Mouse (Mus musculus) heart, embryonic 11.5 days (tissue): Measurements from ENCODE around the gene Cdk10. TPM values are rescaled to one million over a fixed set of nuclear protein-coding genes. Genes with fewer than 3 reads are reported as not detected.

Experiments
- ATAC-seq: fragments of 200-750 bp; cut with Nextera tagmentation; replicated peaks from 2 replicates; pipeline ENCODE4 v1.8.0; 2017; ENCODE audit warnings: moderate library complexity; ENCODE audit not compliant: insufficient number of reproducible peaks, low FRiP score, low TSS enrichment
- H3K27ac ChIP-seq: fragments of 300-500 bp; sonication (generic); 2 replicates; pipeline ENCODE4 v1.5.1; 2014; ENCODE audit warnings: mild to moderate bottlenecking, low read depth, low read length
- H3K27me3 ChIP-seq: fragments of 300-500 bp; sonication (generic); 2 replicates; pipeline ENCODE4 v1.6.1; 2014; ENCODE audit warnings: mild to moderate bottlenecking, low read length, mixed read lengths; ENCODE audit not compliant: control insufficient read depth, insufficient read depth
- H3K36me3 ChIP-seq: fragments of 300-500 bp; sonication (generic); 2 replicates; pipeline ENCODE4 v1.6.1; 2014; ENCODE audit warnings: mild to moderate bottlenecking, low read length, moderate library complexity, mixed read lengths; ENCODE audit not compliant: control insufficient read depth, insufficient read depth
- H3K4me1 ChIP-seq: fragments of 300-500 bp; sonication (generic); 2 replicates; pipeline ENCODE4 v1.6.1; 2014; ENCODE audit warnings: low read length; ENCODE audit not compliant: control insufficient read depth, insufficient read depth
- H3K4me2 ChIP-seq: fragments of 300-500 bp; sonication (generic); 2 replicates; pipeline ENCODE4 v1.6.1; 2014; ENCODE audit warnings: mild to moderate bottlenecking, moderate library complexity
- H3K4me3 ChIP-seq: fragments of 300-500 bp; sonication (generic); 2 replicates; pipeline ENCODE4 v1.5.1; 2014; ENCODE audit warnings: low read depth, low read length
- H3K9ac ChIP-seq: fragments of 300-500 bp; sonication (generic); 2 replicates; pipeline ENCODE4 v1.6.1; 2014; ENCODE audit warnings: mild to moderate bottlenecking, low read depth, low read length, moderate library complexity
- H3K9me3 ChIP-seq: fragments of 300-500 bp; sonication (generic); replicated peaks from 2 replicates; pipeline ENCODE4 v1.6.1; 2016; ENCODE audit warnings: low read length; ENCODE audit not compliant: control insufficient read depth
- WGBS: fragments of 180-500 bp; shearing (Covaris S2); extraction: QIAGEN DNeasy Blood & Tissue Kit; methylation state at CpG from one replicate; pipeline ENCODE4 v1.1.7; 2014; ENCODE audit not compliant: insufficient replicate concordance; 5-methylcytosine and 5-hydroxymethylcytosine counted together
- polyA plus RNA-seq: library from polyadenylated mRNA; unstranded; fragments of >200 nt; fragmentation: Nextera tagmentation; extraction: Ambion mirVana; gene quantifications from 2 replicates; pipeline ENCODE4 v1.2.1, GENCODE M21; 2014

The Cdk10 gene
- polyA plus RNA-seq = 22.6 and 24.2 TPM in 2 replicates

- Histone ChIP-seq H3K27ac (peak within 1 kb of the TSS; percentile 73), H3K4me1 (peaks cover 8% of the 10 kb centered on the region), H3K4me2 (peak within 1 kb of the TSS; percentile 98), H3K9me3 (no peaks in the 10 kb centered on the region), H3K27me3 (no peaks in the 10 kb centered on the region), H3K4me3 (peak within 1 kb of the TSS; percentile 84), H3K36me3 (0 out of 2 replicates have a peak, but pooled peaks cover 3% of the 10 kb centered on the region), H3K9ac (peak within 1 kb of the TSS; percentile 90)
- peak; percentile 83 for ATAC-seq
- 3% methylated on average over 59 of the region's 59 CpGs for WGBS
Observed at GRCm38 (mm10) chr8:123224278-123225266, at the start of gene Cdk10. Gene Cdk10 (plus strand): TSS chr8:123224842.

- no peaks in the 10 kb centered on the region for H3K27me3 ChIP-seq
- no peaks in the 10 kb centered on the region for H3K36me3 ChIP-seq
- no peak overlapping the region for H3K4me2 ChIP-seq
- ATAC-seq = no peak
- WGBS = 55% methylated on average over 3 of the region's 3 CpGs
- H3K9me3 ChIP-seq = peaks cover 3% of the 10 kb centered on the region; the same call in 1 of the 2 replicates
- no peak overlapping the region for H3K27ac ChIP-seq
- peaks cover 10% of the 10 kb centered on the region; the same call in 1 of the 2 replicates for H3K4me1 ChIP-seq
- no peak overlapping the region for H3K4me3 ChIP-seq
- no peak overlapping the region for H3K9ac ChIP-seq
Observed at GRCm38 (mm10) chr8:123181391-123181790, 43.3 kb upstream of the Cdk10 start.

GRCm38 (mm10) chr8:123185566-123186409, 38.9 kb upstream of the Cdk10 start, which contains the start of gene Dpep1:
Gene Dpep1 (plus strand): TSS chr8:123186242.
- H3K36me3 ChIP-seq = no peaks in the 10 kb centered on the region
- no peak for ATAC-seq
- no peak within 1 kb of the TSS for H3K4me3 ChIP-seq
- H3K9ac ChIP-seq = 0 out of 2 replicates have a peak within 1 kb of the TSS, but pooled peaks have one; percentile 22
- no peak within 1 kb of the TSS for H3K4me2 ChIP-seq
- H3K27ac ChIP-seq = no peak within 1 kb of the TSS; the same call in 1 of the 2 replicates
- 29% methylated on average over 19 of the region's 19 CpGs for WGBS
- peaks cover 10% of the 10 kb centered on the region; the same call in 1 of the 2 replicates for H3K4me1 ChIP-seq
- no peaks in the 10 kb centered on the region for H3K9me3 ChIP-seq
- H3K27me3 ChIP-seq = no peaks in the 10 kb centered on the region

- H3K36me3 ChIP-seq = no peaks in the 10 kb centered on the region
- no peak overlapping the region for H3K27ac ChIP-seq
- no peak overlapping the region for H3K4me3 ChIP-seq
- no peak overlapping the region for H3K9ac ChIP-seq
- peaks cover 10% of the 10 kb centered on the region; the same call in 1 of the 2 replicates for H3K4me1 ChIP-seq
- 80% methylated on average over 2 of the region's 2 CpGs for WGBS
- no peaks in the 10 kb centered on the region for H3K27me3 ChIP-seq
- no peak for ATAC-seq
- H3K4me2 ChIP-seq = no peak overlapping the region
- H3K9me3 ChIP-seq = no peaks in the 10 kb centered on the region
Observed at GRCm38 (mm10) chr8:123188006-123188405, 36.6 kb upstream of the Cdk10 start.

- Histone ChIP-seq H3K9ac (no peak overlapping the region), H3K4me1 (peaks cover 10% of the 10 kb centered on the region; the same call in 1 of the 2 replicates), H3K4me3 (no peak overlapping the region), H3K4me2 (no peak overlapping the region), H3K27ac (no peak overlapping the region), H3K36me3 (no peaks in the 10 kb centered on the region), H3K27me3 (no peaks in the 10 kb centered on the region), H3K9me3 (no peaks in the 10 kb centered on the region)
- 81% methylated on average over 7 of the region's 7 CpGs for WGBS
- no peak for ATAC-seq
Observed at GRCm38 (mm10) chr8:123188841-123189240, 35.8 kb upstream of the Cdk10 start.

- 0 out of 2 replicates have a peak, but pooled peaks have one; percentile 40 for ATAC-seq
- no peaks in the 10 kb centered on the region for H3K27me3 ChIP-seq
- H3K36me3 ChIP-seq = no peaks in the 10 kb centered on the region
- peak overlapping the region; percentile 35 for H3K4me2 ChIP-seq
- H3K4me1 ChIP-seq = peaks cover 6% of the 10 kb centered on the region; the same call in 1 of the 2 replicates
- WGBS = 1% methylated on average over 9 of the region's 9 CpGs
- H3K27ac ChIP-seq = no peak overlapping the region
- no peaks in the 10 kb centered on the region for H3K9me3 ChIP-seq
- H3K4me3 ChIP-seq = peak overlapping the region; percentile 19; the same call in 1 of the 2 replicates
- H3K9ac ChIP-seq = no peak overlapping the region
Observed at GRCm38 (mm10) chr8:123190678-123191077, 34.0 kb upstream of the Cdk10 start.

- Histone ChIP-seq H3K4me3 (no peak overlapping the region), H3K4me2 (no peak overlapping the region), H3K9ac (no peak overlapping the region), H3K36me3 (no peaks in the 10 kb centered on the region), H3K27me3 (no peaks in the 10 kb centered on the region), H3K4me1 (no peaks in the 10 kb centered on the region), H3K9me3 (no peaks in the 10 kb centered on the region), H3K27ac (no peak overlapping the region)
- WGBS = 50% methylated on average over 8 of the region's 8 CpGs
- no peak for ATAC-seq
Observed at GRCm38 (mm10) chr8:123191908-123192307, 32.7 kb upstream of the Cdk10 start.

GRCm38 (mm10) chr8:123193771-123194170, 30.9 kb upstream of the Cdk10 start:
- ATAC-seq = no peak
- Histone ChIP-seq H3K4me3 (no peak overlapping the region), H3K36me3 (no peaks in the 10 kb centered on the region), H3K4me1 (no peaks in the 10 kb centered on the region), H3K9ac (no peak overlapping the region), H3K27me3 (no peaks in the 10 kb centered on the region), H3K27ac (no peak overlapping the region), H3K4me2 (no peak overlapping the region), H3K9me3 (no peaks in the 10 kb centered on the region)
- WGBS = 84% methylated on average over 9 of the region's 9 CpGs
